Mouse (Mus musculus): ENCODE data around the gene Syn2. TPM values are rescaled to one million over a fixed set of nuclear protein-coding genes. Genes with fewer than 3 reads are reported as not detected.
"Not testable (repeated sequence)": the region's sequence is repeated elsewhere in the genome, so short reads cannot be mapped to it uniquely, and the experiment has no call there.

Gene Syn2
- polyA plus RNA-seq, 1 experiment: 3.0 TPM

DNA sequence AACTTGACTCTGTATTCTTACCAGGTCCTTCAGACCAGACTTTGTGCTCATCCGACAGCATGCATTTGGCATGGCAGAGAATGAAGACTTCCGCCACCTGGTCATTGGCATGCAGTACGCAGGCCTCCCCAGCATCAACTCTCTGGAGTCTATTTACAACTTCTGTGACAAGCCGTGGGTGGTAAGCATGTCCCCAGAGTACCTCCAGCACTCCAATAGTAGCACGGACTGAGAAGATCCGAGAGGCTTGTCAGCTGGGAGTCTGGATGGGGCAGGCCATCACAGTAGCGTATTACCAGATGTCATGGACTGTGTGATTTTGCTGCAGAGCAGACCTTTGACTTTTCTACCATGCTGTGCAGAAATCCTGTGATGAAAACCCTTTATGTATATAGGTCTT is 104.6 kb downstream of the Syn2 start:
- 92% methylated on average over 7 of the region's 7 CpGs for WGBS
- no peak for DNase-seq (ENCODE audit: low read depth, low spot score)

DNA sequence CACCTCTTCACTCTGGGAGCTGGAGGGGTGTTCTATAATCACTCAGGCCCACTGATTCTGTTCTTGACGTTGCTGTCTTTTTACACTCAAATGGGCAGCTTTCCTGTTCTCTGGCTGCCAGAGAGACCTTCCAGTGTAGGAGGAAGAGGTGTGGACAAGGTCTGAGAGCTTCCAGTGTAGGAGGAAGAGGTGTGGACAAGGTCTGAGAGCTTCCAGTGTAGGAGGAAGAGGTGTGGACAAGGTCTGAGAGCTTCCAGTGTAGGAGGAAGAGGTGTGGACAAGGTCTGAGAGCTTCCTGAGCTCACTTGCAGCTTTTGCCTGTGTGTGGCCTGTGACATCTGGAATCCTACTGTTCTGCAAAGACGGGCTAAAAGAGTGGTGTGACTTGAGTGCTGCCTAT is 105.7 kb downstream of the Syn2 start:
- WGBS: 55% methylated on average over 2 of the region's 2 CpGs
- not testable (repeated sequence) for DNase-seq (ENCODE audit: low read depth, low spot score)

DNA sequence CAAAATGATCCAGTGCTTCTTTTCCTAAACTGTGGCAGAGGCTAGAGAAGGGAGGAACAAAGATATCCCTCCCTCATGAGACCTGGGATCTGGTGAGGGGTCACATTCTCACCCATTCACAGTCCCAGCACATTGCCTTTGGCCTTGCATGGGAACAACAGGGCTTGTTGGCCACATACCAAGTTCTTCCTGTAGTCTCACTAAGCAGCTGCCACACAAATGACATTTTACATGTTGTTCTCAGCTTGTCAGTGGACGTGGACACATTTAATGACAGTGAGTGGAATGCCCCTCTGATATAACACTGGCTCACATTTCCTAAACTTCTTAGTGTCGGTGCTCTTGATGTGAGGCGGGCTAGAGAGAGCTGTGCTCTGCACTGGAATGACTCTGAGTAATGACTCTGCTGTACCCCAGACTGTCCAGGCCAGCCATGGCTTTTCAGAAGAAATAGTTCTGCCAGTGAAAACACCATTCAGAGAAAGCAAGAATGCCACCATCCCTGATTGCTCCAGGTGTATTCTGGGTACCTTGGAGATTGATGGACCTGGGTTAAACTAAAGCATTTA is 106.5 kb downstream of the Syn2 start:
- no peak for DNase-seq (ENCODE audit: low read depth, low spot score)
- WGBS: 80% methylated on average over 3 of the region's 3 CpGs

DNA sequence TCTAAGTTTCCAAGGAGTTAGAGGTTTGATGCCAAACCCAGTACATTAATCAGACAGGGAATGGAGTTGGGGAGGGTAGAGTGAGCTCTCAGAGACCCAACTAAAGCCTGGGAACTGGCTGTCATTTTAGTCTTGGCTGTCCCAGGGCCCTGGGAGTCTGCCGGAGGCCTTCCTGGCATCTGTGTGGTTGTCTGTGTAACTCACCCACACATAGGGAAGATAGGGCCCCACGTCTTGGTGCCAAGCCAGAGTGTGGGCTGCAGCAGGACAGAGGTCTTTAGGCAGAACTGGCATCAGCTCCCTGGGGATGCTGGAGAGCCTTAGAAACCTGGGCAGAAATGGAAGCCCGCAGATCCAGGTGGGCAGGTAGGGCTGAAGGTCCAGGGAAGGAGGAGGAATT is 107.2 kb downstream of the Syn2 start:
- DNase-seq (ENCODE audit: low read depth, low spot score): no peak
- WGBS: 69% methylated on average over 3 of the region's 3 CpGs

DNA sequence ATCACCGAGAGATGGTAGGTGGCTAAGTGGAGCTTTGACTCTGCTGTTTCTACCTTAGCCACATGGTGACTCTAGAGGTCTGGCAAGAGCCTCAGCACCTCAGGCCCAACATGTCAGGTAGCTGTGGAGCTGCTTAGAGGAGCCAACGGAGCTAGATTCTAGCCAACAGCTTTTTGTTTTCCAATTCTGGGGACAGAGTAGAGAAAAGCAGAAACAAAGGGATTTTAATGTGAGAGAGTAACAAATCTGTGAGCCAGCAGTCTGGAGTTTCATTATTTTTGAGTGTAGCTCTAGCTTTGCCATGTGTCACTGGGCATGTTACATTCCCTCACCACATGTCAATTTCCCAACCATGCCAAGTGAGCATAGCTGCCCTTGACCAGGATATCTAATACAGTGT is 109.5 kb downstream of the Syn2 start:
- WGBS: 83% methylated on average over 2 of the region's 2 CpGs
- DNase-seq (ENCODE audit: low read depth, low spot score): no peak

DNA sequence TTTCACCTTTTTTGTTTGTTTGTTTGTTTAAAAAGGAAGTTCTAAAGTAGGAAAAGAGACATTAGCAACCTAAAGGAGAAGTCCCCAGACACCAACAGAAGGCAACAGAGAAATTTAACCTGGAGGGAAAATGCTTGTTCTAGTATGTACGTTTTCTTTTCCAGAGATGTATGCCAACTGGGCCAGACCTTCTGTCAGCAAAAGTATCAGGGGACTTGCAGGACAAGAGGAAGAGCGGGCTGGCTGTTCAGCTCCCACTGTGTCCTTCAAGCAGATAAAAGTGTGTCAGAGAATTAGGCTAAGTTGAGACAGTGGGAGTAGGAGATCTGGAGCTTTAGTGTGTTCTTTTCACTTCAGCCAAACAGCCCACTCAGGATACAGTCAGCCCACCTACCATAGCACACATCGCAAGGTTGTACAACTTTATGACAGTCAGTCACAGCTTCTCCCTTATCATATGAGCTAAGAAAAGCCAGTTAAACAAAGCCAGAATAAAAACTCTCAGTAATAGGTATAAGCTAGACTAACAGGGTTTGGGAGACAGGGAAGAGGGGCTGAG is 110.9 kb downstream of the Syn2 start:
- 92% methylated on average over 3 of the region's 3 CpGs for WGBS

DNA sequence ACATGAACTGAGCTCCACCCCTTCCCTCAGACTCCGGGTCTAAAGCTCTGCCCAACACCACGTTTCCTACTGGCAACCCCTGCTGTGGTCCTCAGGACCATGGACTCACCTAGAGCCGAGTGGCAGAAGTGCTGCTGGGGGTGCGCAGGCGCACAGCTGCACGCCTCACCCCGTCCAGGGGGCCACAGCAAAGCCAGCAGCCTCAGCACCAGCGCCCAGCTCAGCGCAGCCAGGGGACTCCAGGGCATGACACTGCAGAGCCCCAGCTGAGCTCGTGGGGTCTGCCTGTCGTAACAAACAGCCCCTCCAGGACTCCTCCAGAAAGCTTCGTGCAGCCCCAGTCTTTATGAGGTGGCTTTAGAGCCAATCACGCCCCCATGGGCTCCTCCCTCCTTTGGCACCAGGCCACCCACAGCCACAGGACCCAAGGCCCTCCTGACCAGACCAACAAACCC is 116.9 kb downstream of the Syn2 start:
- WGBS: 2% methylated on average over 13 of the region's 13 CpGs
- DNase-seq (ENCODE audit: low read depth, low spot score): no peak

More for the DNA sequence above, 110.9 kb downstream of the Syn2 start:
- no peak for DNase-seq (ENCODE audit: low read depth, low spot score)

DNA sequence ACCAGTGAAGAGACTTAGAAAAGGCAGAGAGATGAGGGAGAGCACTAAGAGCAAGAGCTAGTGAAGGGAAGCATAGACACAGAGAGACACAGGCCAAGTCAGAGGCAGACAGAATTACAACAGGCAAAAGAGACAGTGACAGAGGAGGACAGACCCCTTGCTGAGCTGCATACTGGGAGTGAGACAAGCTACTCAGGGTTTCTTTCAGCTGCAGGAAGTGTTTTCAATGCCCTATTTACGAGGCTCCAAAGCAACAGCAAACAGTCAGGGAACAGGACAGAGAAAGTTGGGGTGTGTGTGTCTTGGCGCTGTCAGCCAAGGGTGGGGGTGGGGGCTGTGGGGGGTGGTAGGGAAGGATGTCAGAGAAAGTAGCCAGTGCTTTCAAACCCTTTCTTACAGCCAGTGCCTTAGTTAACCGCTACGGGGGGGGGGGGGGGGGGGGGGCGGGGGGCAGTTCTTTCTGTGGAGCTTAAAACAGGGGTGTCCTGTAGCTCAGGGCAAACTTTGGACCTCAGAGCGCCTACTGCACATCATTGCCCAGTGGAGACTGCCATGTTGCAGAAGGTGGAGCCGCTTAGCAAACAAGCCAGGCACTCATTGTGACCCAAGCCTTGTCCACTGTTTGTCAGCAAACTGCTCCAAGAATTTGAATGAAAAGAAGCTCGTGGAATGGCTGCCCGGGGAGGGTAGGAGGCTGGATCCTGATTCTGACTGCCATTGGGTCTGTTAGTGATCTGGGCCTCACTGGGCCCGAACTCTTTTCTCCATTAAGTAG is 117.6 kb downstream of the Syn2 start, which contains the start of gene Timp4:
TSS of gene Timp4 (minus strand) at position 107 of the 775 bp plus-strand sequence.
- no peak for DNase-seq (ENCODE audit: low read depth, low spot score)
- WGBS: 30% methylated on average over 10 of the region's 10 CpGs

DNA sequence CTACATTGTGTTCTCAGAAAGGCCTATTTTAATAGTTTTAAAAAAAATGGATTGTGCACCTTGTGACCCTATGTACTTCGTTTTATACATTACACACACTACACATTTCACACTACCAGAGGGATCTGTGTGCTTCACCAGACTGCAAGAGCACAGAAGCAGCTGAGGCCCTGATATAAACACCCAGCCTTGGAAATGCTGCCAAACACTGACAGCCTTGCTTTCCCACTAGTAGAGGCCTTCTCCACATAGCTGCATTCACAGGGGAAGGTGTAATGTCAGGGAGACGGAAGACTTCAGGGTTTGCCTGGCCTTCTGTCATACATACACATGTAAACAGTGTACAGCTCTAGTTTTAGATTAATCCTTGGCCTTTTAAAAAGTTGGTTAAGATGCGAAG is 120.5 kb downstream of the Syn2 start:
- 82% methylated on average over 3 of the region's 3 CpGs for WGBS
- DNase-seq (ENCODE audit: low read depth, low spot score): no peak

DNA sequence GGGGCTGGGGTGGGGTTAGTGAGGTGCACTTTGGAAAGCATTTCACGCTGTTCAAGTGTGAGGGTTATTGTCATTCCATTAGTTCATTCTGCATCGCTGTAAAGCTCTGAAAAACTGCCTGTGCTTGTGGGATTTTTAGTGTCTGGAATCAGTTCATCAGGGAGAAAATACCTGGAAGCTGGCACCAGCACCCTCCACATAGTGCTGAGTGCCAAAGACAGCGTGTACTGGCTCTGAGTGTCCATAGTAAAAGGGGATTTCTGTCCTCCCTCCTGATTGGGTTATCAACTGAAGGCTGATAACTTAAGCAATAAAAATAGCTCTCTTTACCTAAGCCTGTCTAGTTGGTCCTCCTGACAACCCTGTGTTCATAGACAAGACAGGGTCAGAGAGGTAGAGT is 125.8 kb downstream of the Syn2 start:
- WGBS: 78% methylated on average over 3 of the region's 3 CpGs

DNA sequence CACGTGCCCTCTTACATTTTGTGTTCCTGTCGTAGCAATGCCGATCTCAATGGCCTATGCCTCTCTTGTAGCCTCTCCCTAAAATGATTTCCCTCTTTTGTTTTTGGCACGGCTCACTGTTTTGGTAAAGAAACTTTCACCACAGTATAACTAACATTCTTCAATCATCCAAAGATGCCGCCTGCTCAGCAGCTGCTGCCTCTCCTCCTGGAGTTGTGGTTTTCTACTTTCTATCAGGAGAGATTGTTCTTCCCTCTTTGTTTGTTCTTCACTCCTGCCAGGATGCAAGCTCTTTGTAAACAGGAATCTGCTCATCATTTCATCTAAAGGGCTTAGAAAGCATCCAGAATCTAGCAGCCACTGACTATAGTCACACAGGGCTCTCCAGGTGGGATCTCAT is 132.1 kb downstream of the Syn2 start:
- 79% methylated on average over 5 of the region's 5 CpGs for WGBS
- no peak for DNase-seq (ENCODE audit: low read depth, low spot score)

More for the DNA sequence above, 125.8 kb downstream of the Syn2 start:
- no peak for DNase-seq (ENCODE audit: low read depth, low spot score)

DNA sequence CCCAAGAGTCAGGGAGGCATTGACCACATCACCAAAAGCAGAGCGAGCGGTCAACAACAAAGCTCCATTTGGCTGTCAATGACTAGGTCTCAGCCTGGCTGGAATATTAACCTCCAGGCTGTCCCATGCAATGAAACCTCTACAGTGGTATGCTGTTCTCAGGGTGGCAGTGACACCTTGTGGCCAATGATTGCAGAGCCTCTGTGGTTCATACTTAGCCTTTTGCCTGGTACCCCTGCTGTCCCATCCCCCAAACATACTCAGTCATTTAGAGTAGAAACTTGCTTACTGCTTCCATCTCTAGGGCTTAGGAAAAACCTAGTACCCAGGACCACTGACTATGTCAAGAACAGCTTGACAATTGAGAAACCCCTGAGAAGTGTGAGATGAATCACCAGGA is 133.2 kb downstream of the Syn2 start:
- peak; percentile 37 for DNase-seq (ENCODE audit: low read depth, low spot score)
- WGBS: 68% methylated on average over 2 of the region's 2 CpGs

DNA sequence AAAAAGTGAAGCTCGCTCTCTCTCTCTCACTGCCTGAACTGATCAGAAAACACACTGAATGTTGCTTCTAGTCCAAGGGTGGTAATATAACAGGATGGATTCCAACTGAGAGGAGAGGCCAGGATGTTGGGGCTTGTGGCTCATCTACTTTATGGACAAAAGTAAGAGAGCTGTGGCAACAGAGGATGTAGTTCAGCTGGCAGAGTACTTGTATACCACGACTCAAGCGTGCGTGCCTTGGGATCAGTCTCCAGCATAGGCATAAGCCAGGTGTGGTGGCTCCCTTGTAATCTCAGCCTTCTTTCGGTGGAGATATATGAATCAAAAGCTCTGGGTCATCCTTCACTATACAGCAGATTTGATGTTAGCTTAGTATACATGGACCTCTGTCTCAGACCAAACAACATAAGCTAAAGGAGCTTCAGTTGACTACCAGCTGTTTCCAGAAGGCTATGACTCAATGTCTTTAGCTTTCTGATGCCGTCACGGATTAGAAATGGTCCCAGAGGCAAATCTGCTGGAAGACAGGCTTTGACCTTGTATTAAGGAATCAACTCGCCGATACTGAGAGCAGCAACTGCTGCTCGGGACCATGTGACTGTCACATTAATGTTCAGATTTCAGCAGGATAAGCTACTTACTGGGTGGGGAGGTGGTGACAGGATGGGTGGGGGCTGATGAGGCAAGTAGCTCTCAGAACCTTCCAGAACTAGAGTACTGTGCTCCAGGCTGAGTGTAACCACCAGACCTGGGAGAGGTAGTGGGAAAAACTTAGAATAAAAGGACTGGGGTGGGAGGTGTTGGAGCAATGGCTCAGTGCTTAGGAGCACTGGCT is 134.1 kb downstream of the Syn2 start:
- WGBS: 83% methylated on average over 10 of the region's 10 CpGs
- DNase-seq (ENCODE audit: low read depth, low spot score): no peak

DNA sequence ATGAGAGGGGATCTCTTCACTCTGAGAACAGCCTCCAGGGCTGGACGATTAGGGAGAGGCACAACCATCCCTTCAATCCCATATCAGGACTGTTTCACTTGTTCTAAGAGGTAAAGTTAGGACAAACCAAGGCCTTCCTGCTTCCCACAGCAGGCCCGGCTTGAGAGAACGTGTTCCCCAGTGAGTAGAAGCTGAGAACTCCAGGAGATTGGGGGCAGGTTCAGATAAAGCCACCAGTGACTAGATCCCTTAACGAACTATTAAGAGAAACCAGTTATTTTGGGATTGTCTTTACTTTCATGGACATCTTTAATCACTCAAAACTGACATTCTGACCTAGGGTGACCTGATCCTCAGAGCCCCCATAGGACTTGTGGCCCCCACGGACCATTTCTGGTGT is 134.9 kb downstream of the Syn2 start:
- no peak for DNase-seq (ENCODE audit: low read depth, low spot score)
- WGBS: 90% methylated on average over 5 of the region's 5 CpGs

DNA sequence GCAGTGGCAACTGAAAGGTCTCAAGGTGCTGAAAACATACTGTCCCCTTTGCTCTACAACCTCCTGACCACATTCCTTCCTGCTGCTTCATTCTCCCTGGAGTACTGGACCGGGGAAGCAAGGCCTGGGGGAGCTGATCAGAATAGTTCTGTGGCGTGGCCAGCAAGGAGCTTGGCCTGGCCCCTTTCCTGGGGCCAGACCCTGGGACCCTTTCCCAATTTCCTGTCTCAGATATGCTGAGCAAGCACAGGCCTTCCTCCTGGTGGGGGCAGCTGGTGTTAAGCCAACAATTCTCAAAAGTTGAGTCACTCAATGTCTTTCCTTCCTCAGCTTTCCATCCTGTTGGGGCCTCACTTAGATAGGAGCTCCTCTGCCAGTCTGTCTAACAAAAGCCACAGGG is 135.4 kb downstream of the Syn2 start:
- no peak for DNase-seq (ENCODE audit: low read depth, low spot score)
- 71% methylated on average over 2 of the region's 2 CpGs for WGBS

DNA sequence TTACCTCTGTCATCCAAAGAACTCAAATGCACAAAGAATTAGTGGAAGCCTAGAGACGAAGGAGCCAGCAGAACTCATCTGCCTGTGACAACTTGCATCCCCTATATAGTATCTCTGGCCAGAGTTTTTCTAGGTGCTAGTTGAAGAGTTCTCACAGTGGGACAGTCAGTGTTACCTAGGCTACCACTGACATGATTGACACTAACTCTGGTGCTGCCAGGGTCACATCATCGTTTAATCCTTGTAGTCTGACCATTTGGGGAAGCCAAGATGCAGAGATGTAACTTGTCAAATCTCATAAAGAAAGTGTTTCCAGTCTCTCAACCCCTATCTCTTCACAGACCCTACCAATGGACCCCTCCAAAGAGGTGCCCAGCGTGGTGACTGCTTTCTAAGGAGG is 136.6 kb downstream of the Syn2 start:
- 80% methylated on average over 3 of the region's 3 CpGs for WGBS
- DNase-seq (ENCODE audit: low read depth, low spot score): no peak

DNA sequence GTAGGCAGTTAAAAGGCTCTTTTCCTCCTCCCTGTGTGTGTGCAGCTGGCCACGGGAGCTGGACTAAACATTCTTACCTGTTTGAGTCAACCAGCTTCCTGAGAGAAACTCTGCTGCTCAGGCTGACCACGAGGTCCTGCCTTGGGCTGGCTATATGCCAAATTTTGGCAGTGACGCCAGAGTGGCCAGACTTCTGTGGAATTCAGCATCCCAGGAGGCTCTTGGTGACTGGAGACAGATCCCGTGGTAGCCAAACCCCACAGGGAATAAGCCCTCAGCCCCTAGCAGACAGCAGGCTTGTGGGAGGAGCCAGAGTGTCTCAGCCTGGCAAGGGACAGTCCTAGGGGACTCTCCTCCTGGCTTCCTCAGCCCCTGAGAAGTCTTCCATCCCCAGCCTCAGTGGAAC is 137.2 kb downstream of the Syn2 start:
- 15% methylated on average over 4 of the region's 4 CpGs for WGBS
- no peak for DNase-seq (ENCODE audit: low read depth, low spot score)

DNA sequence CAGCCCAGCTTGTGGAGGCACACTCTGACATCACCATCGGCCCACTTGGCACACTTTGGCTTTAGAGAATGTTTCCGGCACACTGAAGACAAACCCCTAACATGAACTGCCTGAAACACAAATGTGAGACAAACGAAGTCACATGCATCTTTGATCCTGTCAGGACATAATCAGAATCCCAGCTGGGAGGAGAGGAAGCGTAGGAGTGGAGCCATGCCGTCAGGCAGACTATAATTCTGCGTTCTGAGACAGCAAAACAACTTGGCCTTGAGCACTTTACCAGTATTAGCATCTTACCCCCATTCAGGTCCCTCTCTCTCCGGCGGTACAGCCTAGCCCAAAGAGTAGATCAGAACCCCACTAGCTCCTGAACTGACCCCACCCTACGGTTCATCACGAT is 138.6 kb downstream of the Syn2 start:
- WGBS: 92% methylated on average over 10 of the region's 10 CpGs
- no peak for DNase-seq (ENCODE audit: low read depth, low spot score)

DNA sequence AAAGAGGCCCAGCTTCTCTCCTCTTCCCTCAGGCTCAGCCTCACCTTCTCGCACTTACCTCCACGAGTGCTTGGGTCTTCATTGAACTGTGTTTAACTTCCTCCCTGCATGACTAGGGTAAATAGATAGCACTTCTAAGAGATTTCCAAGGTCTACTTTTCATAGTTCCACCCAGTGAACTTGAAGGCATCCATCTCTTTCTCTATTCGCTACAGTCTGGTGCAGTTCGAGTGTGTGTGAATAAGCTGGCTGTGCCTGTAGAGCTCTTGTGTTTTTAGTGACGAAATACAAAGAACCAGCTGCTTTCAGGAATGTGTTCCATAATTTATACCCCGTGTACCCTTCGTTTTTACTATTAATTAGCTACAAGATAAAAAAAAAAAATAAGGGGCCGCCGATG is 140.0 kb downstream of the Syn2 start:
- 80% methylated on average over 9 of the region's 9 CpGs for WGBS
- DNase-seq (ENCODE audit: low read depth, low spot score): no peak

DNA sequence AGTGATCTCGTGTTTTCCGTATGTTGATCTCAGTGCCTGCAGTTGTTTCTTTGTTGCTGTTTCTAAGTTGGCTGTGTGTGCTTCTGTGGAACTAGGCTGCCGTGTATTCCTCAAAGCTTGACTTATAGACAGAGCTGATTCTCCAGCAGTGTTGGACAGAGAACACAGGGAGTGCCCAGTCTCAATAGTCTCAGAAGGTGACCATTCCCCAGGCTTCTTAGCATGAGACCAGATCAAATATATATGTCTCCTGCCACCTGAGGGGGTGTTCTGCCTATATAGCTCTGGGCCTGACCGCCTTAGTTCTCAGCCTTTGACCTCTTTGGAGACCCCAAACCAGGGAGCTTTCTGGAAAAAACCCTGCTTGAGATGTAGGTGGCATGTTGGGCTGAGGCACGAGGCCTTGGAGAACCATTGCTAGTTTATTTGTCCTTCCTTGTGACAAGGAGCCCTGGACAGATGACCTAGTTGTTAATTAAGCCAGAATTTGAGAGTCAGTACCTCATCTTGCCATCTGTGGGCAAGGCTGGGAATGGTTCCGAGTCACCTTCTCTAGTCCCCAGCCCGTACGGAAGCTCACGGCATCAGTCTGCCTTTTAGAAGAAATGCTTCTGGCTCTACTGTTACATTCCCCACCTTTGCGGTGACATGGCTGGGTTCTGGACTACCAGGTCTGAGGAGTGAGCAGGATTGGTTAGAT is 140.6 kb downstream of the Syn2 start:
- 92% methylated on average over 10 of the region's 10 CpGs for WGBS
- DNase-seq (ENCODE audit: low read depth, low spot score): no peak

All from large intestine, adult 2 months (tissue).